10 mouse cellular contexts compared by ENCODE assay signal in genomic region chr1:132880161-132881005, GRCm38 (mm10). TPM values are rescaled to one million over a fixed set of nuclear protein-coding genes. Genes with fewer than 3 reads are reported as not detected.
DNase-seq lines count a peak whose midpoint lies in the region; ATAC-seq lines count a peak whose summit lies in the region.
"Had no signal": no experiment of that assay in that cellular context is flagged by ENCODE, and none has a peak within 500 bp of the region (broad histone marks: within the 10 kb centered on the region; RNA-seq: fewer than 3 reads in every experiment).

Lrrn2 (plus strand) TSS chr1:132880273.

- DNase-seq in embryo, embryonic 9.5 days (ENCODE audit: extremely low spot score) = peak; percentile 63
- DNase-seq in heart, adult 9 months (ENCODE audit: low spot score in 2 of 2) = peak; percentile 21 to 35
- DNase-seq in kidney, postnatal 10 days = peak; percentile 56
- DNase-seq in ovary, postnatal 14 days (ENCODE audit: low spot score) = peak; percentile 31
- DNase-seq in spleen, adult 18-20 months = no peak

- H3K4me2 ChIP-seq in liver, embryonic 12.5 days = peak within 1 kb of the TSS; percentile 68

- ATAC-seq in megakaryocyte, adult 5-6 weeks (ENCODE audit: poor library complexity, severe bottlenecking) = no peak
- no peak for ATAC-seq in liver, embryonic 12.5 days

- H3K27me3 ChIP-seq in megakaryocyte, embryonic 14.5 days (replicated peaks) = peaks cover 95% of the 10 kb centered on the region
- peaks cover 94% of the 10 kb centered on the region for H3K27me3 ChIP-seq in liver, embryonic 12.5 days (replicated peaks)

- 1% methylated on average over 65 of the region's 80 CpGs for WGBS in liver, embryonic 12.5 days (ENCODE audit: insufficient replicate concordance)

- peak within 1 kb of the TSS; percentile 46 for H3K4me3 ChIP-seq in megakaryocyte, embryonic 14.5 days (replicated peaks)
- peak within 1 kb of the TSS; percentile 44 for H3K4me3 ChIP-seq in liver, embryonic 12.5 days

- H3K27ac ChIP-seq in liver, embryonic 12.5 days = no peak within 1 kb of the TSS
- H3K27ac ChIP-seq: macrophage had no signal

- peaks cover 3% of the 10 kb centered on the region; the same call in 1 of the 2 replicates for H3K9me3 ChIP-seq in megakaryocyte, embryonic 14.5 days
- no peaks in the 10 kb centered on the region for H3K9me3 ChIP-seq in liver, embryonic 12.5 days (replicated peaks)
- H3K9me3 ChIP-seq: G1E had no signal

- no peak within 1 kb of the TSS for H3K9ac ChIP-seq in liver, embryonic 12.5 days

- H3K4me1 ChIP-seq in megakaryocyte, embryonic 14.5 days = peaks cover 16% of the 10 kb centered on the region
- H3K4me1 ChIP-seq in liver, embryonic 12.5 days = no peaks in the 10 kb centered on the region

- H3K36me3 ChIP-seq in megakaryocyte, embryonic 14.5 days (replicated peaks; ENCODE audit: low read length) = no peaks in the 10 kb centered on the region
- H3K36me3 ChIP-seq in liver, embryonic 12.5 days = no peaks in the 10 kb centered on the region
- H3K36me3 ChIP-seq: G1E had no signal

RNA-seq across cellular contexts. Expression of gene Lrrn2, which starts in this region (rescaled TPM):
- polyA plus RNA-seq in megakaryocyte, embryonic 14.5 days (2012; ENCODE audit: insufficient read depth, low replicate concordance) = not detected in 2 replicates
- total RNA-seq in megakaryocyte, adult 5-6 weeks (2015) = 0.07 TPM in 1 of 2 replicates, not detected in the other
- not detected in 2 replicates for total RNA-seq in megakaryocyte, adult 5-6 weeks (2017)
- 0.55 and 0.62 TPM in 2 replicates for polyA plus RNA-seq in liver, embryonic 12.5 days (2016; fragmentation: Nextera tagmentation; extraction: Ambion mirVana)
- polyA plus RNA-seq: G1E, macrophage had no signal

Comparison
In these comparisons a context has a peak if more than half of its experiments do, and no peak if none do; other contexts are left out.
1. DNase-seq: peak in embryo, embryonic 9.5 days (single experiment), heart, adult 9 months (2 of 2), kidney, postnatal 10 days (single experiment) and ovary, postnatal 14 days (single experiment); none in spleen, adult 18-20 months (0 of 2).